Mouse (Mus musculus): Measurements from ENCODE around the gene Mindy4b-ps.

Mindy4b-ps gene

DNA sequence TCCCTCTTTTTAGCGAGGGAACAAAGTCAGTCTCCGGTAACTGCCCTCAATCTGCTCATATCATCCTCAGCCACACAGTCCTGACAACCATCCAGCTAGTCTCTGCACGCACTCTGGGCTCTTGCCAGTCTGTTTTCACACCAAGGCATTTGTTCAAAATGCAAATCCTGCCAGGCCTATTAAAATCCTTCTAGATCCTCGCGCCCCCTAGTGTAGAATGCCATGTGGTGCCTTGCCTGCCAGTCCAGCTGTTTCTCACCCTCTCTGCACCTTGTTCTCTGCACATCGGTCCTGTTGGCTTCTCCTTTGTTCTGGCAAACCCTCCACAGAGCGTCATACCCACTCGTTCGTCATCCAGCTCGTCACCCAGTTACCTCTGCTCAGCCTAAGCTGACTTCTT, 36.2 kb downstream of the Mindy4b-ps start:
- peak; percentile 76 for DNase-seq (ENCODE audit: low read depth, low spot score)

DNA sequence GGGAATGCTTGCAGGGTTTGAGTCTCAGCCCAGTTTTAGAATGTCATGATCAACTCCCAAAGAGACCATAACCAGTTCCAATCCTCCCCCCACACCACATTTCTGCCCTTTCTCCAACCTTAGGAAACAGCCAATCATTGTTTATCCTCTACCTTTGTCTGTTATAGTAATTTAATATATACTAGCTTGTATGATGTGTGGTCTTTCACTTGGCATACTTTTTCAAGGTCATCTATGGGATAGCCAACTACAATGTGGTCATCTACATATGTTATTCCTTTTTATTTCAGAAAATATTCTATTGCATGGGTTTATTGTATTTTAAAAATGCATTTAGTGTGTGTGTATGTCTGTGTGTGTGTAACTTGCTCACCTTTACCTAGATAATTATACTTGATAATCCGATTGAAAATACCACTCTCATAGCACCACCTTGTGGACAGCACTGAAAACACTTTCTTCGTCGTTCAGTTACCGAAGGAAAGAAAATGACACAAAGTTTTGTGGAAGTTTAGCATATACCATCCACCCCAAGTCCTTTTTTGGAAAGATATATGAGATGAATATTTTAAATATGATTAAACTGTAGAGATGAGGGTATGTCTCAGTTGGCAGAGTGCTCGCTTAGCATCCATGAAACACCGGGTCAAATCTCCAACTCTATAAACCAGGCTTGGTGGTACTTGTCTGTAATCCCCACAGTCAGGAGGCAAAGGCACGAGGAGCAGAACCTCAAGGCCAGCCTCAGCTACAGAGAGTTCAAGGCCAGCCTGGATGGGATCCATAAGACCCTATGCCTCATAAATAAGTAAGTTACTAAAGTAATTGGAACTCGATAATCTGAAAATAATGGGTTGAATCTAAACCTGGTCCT, 37.7 kb downstream of the Mindy4b-ps start:
- peak; percentile 39 for DNase-seq (ENCODE audit: low read depth, low spot score)

DNA sequence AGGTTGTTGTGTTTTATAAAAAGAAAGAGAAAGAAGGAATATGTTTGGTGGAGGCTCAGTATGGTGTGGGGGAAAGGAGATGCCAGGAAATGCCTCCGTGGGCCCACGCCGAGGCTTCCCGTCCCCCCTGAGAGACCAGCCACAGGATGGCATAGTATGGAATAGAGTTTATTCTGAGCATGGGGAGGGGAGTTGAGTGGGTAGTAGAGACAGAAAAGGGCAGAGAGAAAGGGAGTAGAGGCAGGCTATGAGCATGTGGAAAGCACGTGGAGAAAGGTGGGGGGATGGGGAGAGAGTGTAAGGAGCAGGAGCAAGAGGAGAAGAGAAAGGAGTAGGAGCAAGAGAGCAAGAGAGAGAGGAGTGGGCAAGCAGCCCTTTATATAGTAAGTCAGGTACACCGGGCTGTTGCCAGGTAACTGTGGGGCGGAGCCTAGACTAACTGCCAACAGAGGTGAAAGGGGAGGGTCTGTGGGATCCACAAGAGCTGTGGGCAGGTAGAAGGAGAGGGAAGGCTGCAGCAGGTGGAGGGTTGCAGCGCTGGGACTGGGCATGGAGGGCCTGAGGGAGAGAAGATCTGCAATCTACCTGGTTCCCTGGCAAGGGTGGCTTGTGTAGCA, 38.4 kb downstream of the Mindy4b-ps start:
- DNase-seq (ENCODE audit: low read depth, low spot score) = peak; percentile 50

DNA sequence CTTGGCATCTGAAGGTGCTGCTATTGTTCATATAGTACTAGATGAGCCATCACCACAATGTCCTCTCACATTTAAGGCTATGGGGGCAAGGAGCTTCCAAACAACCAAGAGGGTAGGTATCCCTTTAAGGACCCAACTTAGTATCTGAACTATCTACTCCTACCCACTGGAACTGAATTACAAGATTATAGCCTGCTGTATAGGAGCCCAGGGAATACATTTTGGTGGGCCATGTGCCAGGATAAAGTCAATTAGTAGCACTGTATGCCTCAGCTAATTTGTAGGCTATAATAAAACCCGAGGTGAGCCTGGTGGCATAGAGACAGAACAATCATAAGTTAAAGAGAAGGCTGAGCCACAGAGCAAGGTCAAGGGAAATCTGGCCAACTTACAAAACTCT, 65.7 kb downstream of the Mindy4b-ps start:
- no peak for DNase-seq (ENCODE audit: low read depth, low spot score)

DNA sequence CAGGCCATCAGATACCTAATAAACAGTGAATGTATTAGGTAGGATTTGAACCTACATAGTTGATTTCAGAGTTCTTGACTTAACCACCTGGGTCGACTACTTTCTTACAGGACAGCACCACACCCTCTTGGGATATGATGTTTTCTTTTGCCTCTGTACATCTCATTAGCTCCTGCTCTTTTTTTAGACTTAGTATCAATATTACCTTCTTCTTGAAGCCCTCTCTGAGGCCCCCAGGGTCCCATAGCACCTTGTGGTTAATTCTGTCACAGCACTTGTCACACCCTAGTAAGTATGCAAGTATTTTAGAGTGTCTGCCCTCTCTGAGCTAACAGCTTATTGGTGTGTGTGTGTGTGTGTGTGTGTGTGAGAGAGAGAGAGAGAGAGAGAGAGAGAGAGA, 66.3 kb downstream of the Mindy4b-ps start:
- DNase-seq (ENCODE audit: low read depth, low spot score) = no peak

DNA sequence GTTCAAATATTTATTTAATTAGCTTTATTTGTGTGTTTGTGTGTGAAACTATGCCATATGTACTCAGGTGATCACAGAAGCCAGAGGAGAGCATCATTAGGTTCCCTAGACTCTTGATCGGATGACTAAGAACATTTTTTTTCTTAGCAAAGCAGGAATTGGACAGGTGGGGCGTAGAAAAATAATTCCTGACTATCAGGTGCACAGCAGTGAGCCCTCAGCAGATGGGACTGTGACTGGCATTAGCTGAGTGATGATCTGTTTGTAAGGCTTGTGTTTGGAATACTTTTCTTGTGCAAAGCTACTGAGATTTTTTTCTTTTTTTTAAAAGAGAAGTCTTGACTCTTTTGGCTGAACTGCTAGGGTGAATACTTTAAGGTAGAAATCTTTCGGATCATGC, 67.8 kb downstream of the Mindy4b-ps start:
- no peak for DNase-seq (ENCODE audit: low read depth, low spot score)

DNA sequence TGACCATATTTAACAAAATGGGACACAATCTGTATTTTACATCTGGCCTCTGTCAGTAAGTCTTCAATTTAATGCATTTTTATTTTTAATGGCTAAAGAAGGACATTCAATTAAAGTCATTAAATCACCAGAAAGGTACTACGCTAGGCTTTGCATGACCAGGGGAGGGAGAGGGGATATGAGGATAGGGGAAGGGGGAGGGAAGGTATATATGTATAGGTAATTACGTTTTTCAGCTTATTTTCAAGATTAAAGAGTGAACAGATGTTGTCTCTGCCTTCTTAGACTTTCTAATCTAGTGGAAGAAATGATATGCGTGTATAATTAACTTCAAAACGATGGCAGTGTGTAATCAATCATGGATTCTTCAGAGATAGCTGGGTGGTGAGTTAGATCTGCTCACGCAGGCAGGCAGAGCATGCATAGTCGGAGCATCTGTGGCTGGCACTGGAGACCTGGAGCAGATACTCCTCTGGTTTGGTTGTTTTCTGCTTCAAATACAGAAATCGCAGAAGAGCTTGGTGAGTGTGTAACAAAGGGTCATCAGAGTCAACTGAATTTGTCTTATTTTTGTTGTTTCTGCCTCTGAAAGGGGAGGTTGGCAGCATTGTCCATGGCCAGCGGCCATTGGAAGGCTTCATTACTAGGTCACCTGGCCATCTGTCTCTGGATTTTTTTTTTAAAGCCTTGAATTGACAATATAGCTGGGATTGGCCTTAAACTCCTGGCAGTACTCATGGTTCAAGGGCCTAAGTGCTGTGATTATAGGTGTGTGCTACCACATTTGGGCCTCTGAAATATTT, 70.1 kb downstream of the Mindy4b-ps start:
- no peak for DNase-seq (ENCODE audit: low read depth, low spot score)

DNA sequence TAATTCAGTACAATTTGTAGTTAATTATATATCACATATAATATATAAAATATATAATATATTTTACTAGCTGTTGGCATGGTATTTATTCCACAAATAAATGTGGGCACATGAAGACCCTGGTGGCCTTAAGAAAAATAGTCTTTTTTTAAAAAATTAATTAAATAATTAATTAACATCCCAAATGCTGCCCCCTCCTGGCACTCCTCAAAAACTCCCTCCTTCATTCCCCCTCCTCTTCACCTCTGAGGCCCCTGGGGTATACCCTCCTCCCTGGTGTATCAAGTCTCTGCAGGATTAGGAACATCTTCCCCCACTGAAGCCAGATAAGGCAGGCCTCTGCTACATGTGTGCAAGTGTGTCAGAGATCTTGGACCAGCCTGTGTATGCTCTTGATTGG, 73.4 kb downstream of the Mindy4b-ps start:
- DNase-seq (ENCODE audit: low read depth, low spot score) = no peak

DNA sequence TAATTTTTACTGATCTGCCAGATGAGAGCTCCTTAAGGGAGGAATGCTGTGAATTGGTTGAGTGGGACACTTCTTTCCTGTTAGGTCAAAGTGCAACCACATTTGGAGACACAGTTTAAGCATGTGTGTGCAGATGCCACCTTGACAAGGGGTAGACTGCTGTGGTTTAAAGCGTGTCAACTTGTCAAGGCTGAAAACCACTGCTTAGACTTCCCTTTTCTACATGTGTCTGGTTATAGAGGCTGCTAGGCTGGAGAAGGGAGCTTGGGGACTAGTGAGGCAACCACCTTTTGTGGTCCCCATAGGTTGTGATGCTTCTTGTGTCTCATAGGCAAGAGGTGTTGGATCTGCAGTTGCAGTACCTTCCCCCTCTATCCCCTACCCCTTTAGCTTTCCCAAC, 74.2 kb downstream of the Mindy4b-ps start:
- DNase-seq (ENCODE audit: low read depth, low spot score) = no peak

DNA sequence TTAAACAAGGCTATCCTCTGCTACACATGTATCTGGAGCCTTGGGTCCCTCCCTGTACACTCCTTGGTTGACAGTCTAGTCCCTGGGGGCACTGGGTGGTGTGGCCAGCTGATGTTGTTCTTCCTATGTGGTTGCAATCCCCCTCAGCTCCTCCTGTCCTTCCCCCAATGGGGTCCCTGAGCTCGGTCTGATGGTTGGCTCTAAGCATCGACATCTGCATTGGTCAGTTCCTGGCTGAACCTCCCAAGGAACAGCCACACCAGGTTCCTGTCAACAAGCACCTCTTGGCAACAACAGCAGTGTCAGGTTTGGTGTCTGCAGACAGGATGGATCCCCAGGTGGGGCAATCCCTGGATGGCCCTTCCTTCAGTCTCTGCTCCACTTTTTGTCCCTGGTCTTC, 82.6 kb downstream of the Mindy4b-ps start:
- DNase-seq (ENCODE audit: low read depth, low spot score) = no peak
